Mouse (Mus musculus): Measurements from ENCODE around the gene Kctd13. TPM values are rescaled to one million over a fixed set of nuclear protein-coding genes. Genes with fewer than 3 reads are reported as not detected.
A peak's percentile ranks its signal among the peaks of the same experiment; 100 is the strongest.

The Kctd13 gene
- polyA plus RNA-seq, 1 experiment from 2014 or later = 12.6 TPM

GRCm38 (mm10) chr7:126926299-126926698 is 2.4 kb upstream of the Kctd13 start:
- no peak overlapping the region for H3K4me3 ChIP-seq (ENCODE audit: low read depth, low read length)
- no peaks in the 10 kb centered on the region for H3K27me3 ChIP-seq (ENCODE audit: control insufficient read depth, insufficient read depth, low read length)
- ATAC-seq (replicated peaks; ENCODE audit: insufficient number of reproducible peaks, low FRiP score, low TSS enrichment) = no peak
- H3K4me1 ChIP-seq (ENCODE audit: control insufficient read depth, insufficient read depth, low read length) = peaks cover 4% of the 10 kb centered on the region; the same call in 1 of the 2 replicates
- no peak overlapping the region for H3K27ac ChIP-seq (ENCODE audit: low read depth, low read length)
- no peak overlapping the region for H3K9ac ChIP-seq (ENCODE audit: low read depth, low read length)
- no peak overlapping the region for H3K4me2 ChIP-seq
- no peaks in the 10 kb centered on the region for H3K36me3 ChIP-seq (ENCODE audit: control insufficient read depth, insufficient read depth, low read length)
- no peaks in the 10 kb centered on the region for H3K9me3 ChIP-seq (replicated peaks; ENCODE audit: control insufficient read depth, low read length)
- WGBS (ENCODE audit: insufficient replicate concordance) = 28% methylated on average over 3 of the region's 3 CpGs

GRCm38 (mm10) chr7:126929046-126929445 is 367 bp downstream of the Kctd13 start:
- Histone ChIP-seq H3K27ac (ENCODE audit: low read depth, low read length) (peak overlapping the region; percentile 80), H3K4me1 (ENCODE audit: control insufficient read depth, insufficient read depth, low read length) (peaks cover 4% of the 10 kb centered on the region; the same call in 1 of the 2 replicates), H3K9ac (ENCODE audit: low read depth, low read length) (peak overlapping the region; percentile 90), H3K36me3 (ENCODE audit: control insufficient read depth, insufficient read depth, low read length) (no peaks in the 10 kb centered on the region), H3K9me3 (replicated peaks; ENCODE audit: control insufficient read depth, low read length) (no peaks in the 10 kb centered on the region), H3K4me3 (ENCODE audit: low read depth, low read length) (peak overlapping the region; percentile 85), H3K27me3 (ENCODE audit: control insufficient read depth, insufficient read depth, low read length) (no peaks in the 10 kb centered on the region), H3K4me2 (peak overlapping the region; percentile 98)
- 1% methylated on average over 27 of the region's 27 CpGs for WGBS (ENCODE audit: insufficient replicate concordance)
- peak; percentile 31 for ATAC-seq (replicated peaks; ENCODE audit: insufficient number of reproducible peaks, low FRiP score, low TSS enrichment)

- Histone ChIP-seq H3K4me1 (ENCODE audit: control insufficient read depth, insufficient read depth, low read length) (peaks cover 4% of the 10 kb centered on the region; the same call in 1 of the 2 replicates), H3K4me3 (ENCODE audit: low read depth, low read length) (no peak overlapping the region), H3K36me3 (ENCODE audit: control insufficient read depth, insufficient read depth, low read length) (0 out of 2 replicates have a peak, but pooled peaks cover 6% of the 10 kb centered on the region), H3K9ac (ENCODE audit: low read depth, low read length) (no peak overlapping the region), H3K9me3 (replicated peaks; ENCODE audit: control insufficient read depth, low read length) (no peaks in the 10 kb centered on the region), H3K27ac (ENCODE audit: low read depth, low read length) (no peak overlapping the region), H3K4me2 (no peak overlapping the region), H3K27me3 (ENCODE audit: control insufficient read depth, insufficient read depth, low read length) (no peaks in the 10 kb centered on the region)
- 82% methylated on average over 2 of the region's 2 CpGs for WGBS (ENCODE audit: insufficient replicate concordance)
- ATAC-seq (replicated peaks; ENCODE audit: insufficient number of reproducible peaks, low FRiP score, low TSS enrichment) = no peak
Observed at GRCm38 (mm10) chr7:126932652-126933051, 4.0 kb downstream of the Kctd13 start.

- no peak for ATAC-seq (replicated peaks; ENCODE audit: insufficient number of reproducible peaks, low FRiP score, low TSS enrichment)
- Histone ChIP-seq H3K27me3 (ENCODE audit: control insufficient read depth, insufficient read depth, low read length) (no peaks in the 10 kb centered on the region), H3K27ac (ENCODE audit: low read depth, low read length) (no peak overlapping the region), H3K4me2 (no peak overlapping the region), H3K9me3 (replicated peaks; ENCODE audit: control insufficient read depth, low read length) (no peaks in the 10 kb centered on the region), H3K36me3 (ENCODE audit: control insufficient read depth, insufficient read depth, low read length) (0 out of 2 replicates have a peak, but pooled peaks cover 8% of the 10 kb centered on the region), H3K9ac (ENCODE audit: low read depth, low read length) (no peak overlapping the region; the same call in 1 of the 2 replicates), H3K4me3 (ENCODE audit: low read depth, low read length) (no peak overlapping the region), H3K4me1 (ENCODE audit: control insufficient read depth, insufficient read depth, low read length) (no peaks in the 10 kb centered on the region)
- 42% methylated on average over 6 of the region's 6 CpGs for WGBS (ENCODE audit: insufficient replicate concordance)
Observed at GRCm38 (mm10) chr7:126941171-126941570, 12.5 kb downstream of the Kctd13 start.

DNA sequence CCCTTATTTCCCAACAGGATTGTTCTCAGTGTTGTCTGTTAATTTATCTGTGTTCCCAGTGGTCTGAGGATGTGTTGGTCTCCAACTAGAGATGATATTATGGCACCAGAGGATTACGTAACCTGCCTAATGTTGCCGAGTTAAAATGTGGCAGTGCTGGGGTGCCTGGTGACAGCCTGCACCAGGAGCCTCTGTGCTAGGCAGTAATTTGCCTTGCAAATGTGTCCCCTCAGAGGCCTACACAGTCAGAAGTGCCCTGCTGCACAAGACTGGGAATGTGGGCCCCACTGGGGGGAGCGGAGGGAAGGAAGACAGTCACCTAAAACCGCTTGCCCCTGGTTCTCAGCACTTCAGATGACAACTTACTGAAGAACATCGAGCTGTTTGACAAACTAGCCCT is 13.1 kb downstream of the Kctd13 start:
- Histone ChIP-seq H3K27ac (ENCODE audit: low read depth, low read length) (no peak overlapping the region), H3K36me3 (ENCODE audit: control insufficient read depth, insufficient read depth, low read length) (0 out of 2 replicates have a peak, but pooled peaks cover 8% of the 10 kb centered on the region), H3K4me2 (no peak overlapping the region), H3K27me3 (ENCODE audit: control insufficient read depth, insufficient read depth, low read length) (no peaks in the 10 kb centered on the region), H3K4me3 (ENCODE audit: low read depth, low read length) (no peak overlapping the region), H3K4me1 (ENCODE audit: control insufficient read depth, insufficient read depth, low read length) (no peaks in the 10 kb centered on the region), H3K9ac (ENCODE audit: low read depth, low read length) (no peak overlapping the region), H3K9me3 (replicated peaks; ENCODE audit: control insufficient read depth, low read length) (no peaks in the 10 kb centered on the region)
- ATAC-seq (replicated peaks; ENCODE audit: insufficient number of reproducible peaks, low FRiP score, low TSS enrichment) = no peak
- WGBS (ENCODE audit: insufficient replicate concordance) = 79% methylated on average over 5 of the region's 5 CpGs

DNA sequence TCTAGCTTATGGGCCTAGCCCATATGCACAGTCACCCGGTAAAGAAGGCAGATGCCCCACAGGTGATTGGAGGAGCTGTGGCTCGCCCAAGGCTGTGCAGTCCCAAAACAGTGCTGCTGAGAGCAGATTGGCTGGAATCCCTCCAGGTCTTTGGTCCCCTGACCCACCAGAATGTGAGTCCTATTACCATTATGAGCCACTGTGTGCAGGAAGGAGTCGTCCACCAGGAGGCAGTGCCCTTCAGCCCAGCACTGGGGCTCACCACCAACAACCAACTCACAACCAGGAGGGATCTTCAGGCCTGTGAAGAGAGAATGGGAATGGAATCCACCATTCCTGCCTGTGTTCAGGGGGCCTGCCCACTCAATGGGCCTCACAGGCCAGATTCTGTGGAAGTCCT is 17.9 kb downstream of the Kctd13 start:
- WGBS (ENCODE audit: insufficient replicate concordance) = 44% methylated on average over 3 of the region's 3 CpGs
- no peak overlapping the region for H3K4me2 ChIP-seq

DNA sequence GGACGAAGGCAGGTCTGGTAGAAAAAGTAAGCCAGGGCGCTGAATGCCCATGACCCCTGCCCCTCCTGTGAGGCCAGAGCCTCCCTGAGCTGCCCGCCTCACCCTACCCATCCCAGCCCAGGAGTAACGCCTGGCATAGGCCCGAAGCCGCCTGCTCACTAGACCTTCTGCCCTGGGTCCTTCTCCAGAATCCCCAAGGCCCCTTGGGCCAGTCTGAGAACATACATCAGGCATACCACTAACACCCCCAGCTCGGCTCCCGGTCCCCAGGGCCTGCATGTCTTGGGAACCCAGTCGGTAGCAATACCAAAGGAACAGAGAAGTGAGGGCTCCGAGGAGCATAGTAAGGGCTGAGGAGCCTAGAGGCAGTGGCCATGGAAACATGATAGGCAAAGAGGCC is 19.9 kb downstream of the Kctd13 start:
- no peak overlapping the region for H3K4me3 ChIP-seq (ENCODE audit: low read depth, low read length)
- no peaks in the 10 kb centered on the region for H3K36me3 ChIP-seq (ENCODE audit: control insufficient read depth, insufficient read depth, low read length)
- WGBS (ENCODE audit: insufficient replicate concordance) = 66% methylated on average over 10 of the region's 10 CpGs
- H3K4me2 ChIP-seq = no peak overlapping the region
- H3K9me3 ChIP-seq (replicated peaks; ENCODE audit: control insufficient read depth, low read length) = no peaks in the 10 kb centered on the region
- H3K4me1 ChIP-seq (ENCODE audit: control insufficient read depth, insufficient read depth, low read length) = peaks cover 13% of the 10 kb centered on the region
- no peak overlapping the region for H3K27ac ChIP-seq (ENCODE audit: low read depth, low read length)
- H3K27me3 ChIP-seq (ENCODE audit: control insufficient read depth, insufficient read depth, low read length) = peaks cover 48% of the 10 kb centered on the region
- no peak for ATAC-seq (replicated peaks; ENCODE audit: insufficient number of reproducible peaks, low FRiP score, low TSS enrichment)
- H3K9ac ChIP-seq (ENCODE audit: low read depth, low read length) = no peak overlapping the region

More for the DNA sequence above, 17.9 kb downstream of the Kctd13 start:
- no peak overlapping the region for H3K4me3 ChIP-seq (ENCODE audit: low read depth, low read length)
- H3K4me1 ChIP-seq (ENCODE audit: control insufficient read depth, insufficient read depth, low read length) = peaks cover 13% of the 10 kb centered on the region
- peaks cover 29% of the 10 kb centered on the region for H3K27me3 ChIP-seq (ENCODE audit: control insufficient read depth, insufficient read depth, low read length)
- no peaks in the 10 kb centered on the region for H3K36me3 ChIP-seq (ENCODE audit: control insufficient read depth, insufficient read depth, low read length)
- H3K9ac ChIP-seq (ENCODE audit: low read depth, low read length) = no peak overlapping the region
- H3K27ac ChIP-seq (ENCODE audit: low read depth, low read length) = no peak overlapping the region
- ATAC-seq (replicated peaks; ENCODE audit: insufficient number of reproducible peaks, low FRiP score, low TSS enrichment) = no peak
- H3K9me3 ChIP-seq (replicated peaks; ENCODE audit: control insufficient read depth, low read length) = no peaks in the 10 kb centered on the region

- Histone ChIP-seq H3K4me3 (ENCODE audit: low read depth, low read length) (peak within 1 kb of the TSS; percentile 51), H3K9me3 (replicated peaks; ENCODE audit: control insufficient read depth, low read length) (no peaks in the 10 kb centered on the region), H3K27ac (ENCODE audit: low read depth, low read length) (no peak within 1 kb of the TSS), H3K27me3 (ENCODE audit: control insufficient read depth, insufficient read depth, low read length) (peaks cover 49% of the 10 kb centered on the region), H3K36me3 (ENCODE audit: control insufficient read depth, insufficient read depth, low read length) (no peaks in the 10 kb centered on the region), H3K4me1 (ENCODE audit: control insufficient read depth, insufficient read depth, low read length) (peaks cover 13% of the 10 kb centered on the region), H3K9ac (ENCODE audit: low read depth, low read length) (no peak within 1 kb of the TSS), H3K4me2 (peak within 1 kb of the TSS; percentile 99)
- 1% methylated on average over 21 of the region's 21 CpGs for WGBS (ENCODE audit: insufficient replicate concordance)
- ATAC-seq (replicated peaks; ENCODE audit: insufficient number of reproducible peaks, low FRiP score, low TSS enrichment) = peak; percentile 44
Observed at GRCm38 (mm10) chr7:126949403-126949792, 20.7 kb downstream of the Kctd13 start, which contains the start of gene Asphd1. TSS of gene Asphd1 (minus strand) at chr7:126949582.
